Mouse (Mus musculus) hindbrain, embryonic 10.5 days (tissue): Measurements from ENCODE around the gene Meis1. TPM values are rescaled to one million over a fixed set of nuclear protein-coding genes. Genes with fewer than 3 reads are reported as not detected.

Experiments used
- DNase-seq: peaks from one replicate; pipeline ENCODE4 v3.0.0-alpha.2; 2017; ENCODE audit warnings: low spot score
- H3K27ac ChIP-seq: fragments of 300-500 bp; sonication (generic); 2 replicates; pipeline ENCODE4 v1.5.1; 2016; ENCODE audit warnings: mild to moderate bottlenecking, moderate library complexity
- H3K27me3 ChIP-seq: fragments of 300-500 bp; sonication (generic); 2 replicates; pipeline ENCODE4 v1.6.1; 2016; ENCODE audit warnings: mild to moderate bottlenecking; ENCODE audit not compliant: poor library complexity, insufficient read depth, severe bottlenecking
- H3K36me3 ChIP-seq: fragments of 300-500 bp; sonication (generic); 2 replicates; pipeline ENCODE4 v1.6.1; 2016; ENCODE audit warnings: mild to moderate bottlenecking, moderate library complexity
- H3K4me1 ChIP-seq: fragments of 300-500 bp; sonication (generic); replicated peaks from 2 replicates; pipeline ENCODE4 v1.6.1; 2016; ENCODE audit warnings: mild to moderate bottlenecking
- H3K4me3 ChIP-seq: fragments of 300-500 bp; sonication (generic); 2 replicates; pipeline ENCODE4 v1.5.1; 2016; ENCODE audit warnings: mild to moderate bottlenecking, moderate library complexity
- H3K9me3 ChIP-seq: fragments of 300-500 bp; sonication (generic); 2 replicates; pipeline ENCODE4 v1.6.1; 2016; ENCODE audit warnings: mild to moderate bottlenecking, moderate library complexity
- WGBS: fragments of 180-500 bp; shearing (Covaris S2); methylation state at CpG from one replicate; pipeline ENCODE4 v1.1.7; 2016; 5-methylcytosine and 5-hydroxymethylcytosine counted together
- polyA plus RNA-seq: library from polyadenylated mRNA; unstranded; fragments of >200 nt; fragmentation: Nextera tagmentation; extraction: Ambion mirVana; gene quantifications from 2 replicates; pipeline ENCODE4 v1.2.1, GENCODE M21; 2016

Gene Meis1
- polyA plus RNA-seq, 1 experiment from 2014 or later = 123 TPM

DNA sequence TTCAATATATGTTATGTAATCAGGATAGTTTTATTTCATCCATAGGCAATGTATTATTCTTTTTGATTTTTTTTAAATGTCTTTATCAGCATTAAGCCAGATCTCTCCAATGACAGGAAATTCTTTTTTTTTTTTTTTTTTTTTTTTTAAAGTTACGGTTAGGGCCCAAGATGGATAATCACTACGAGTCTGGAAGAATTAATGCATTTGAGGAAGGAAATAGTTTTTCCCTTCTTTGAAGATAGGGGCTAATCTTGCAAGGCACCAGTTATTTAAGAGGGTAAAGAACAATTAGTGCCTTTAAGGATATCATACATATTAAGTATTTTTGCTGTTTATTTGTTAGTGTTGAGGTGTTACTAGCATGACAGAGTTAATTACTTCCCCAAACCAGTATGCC lies 121.5 kb downstream of the Meis1 start:
- H3K4me3 ChIP-seq = no peak overlapping the region
- peaks cover 25% of the 10 kb centered on the region for H3K36me3 ChIP-seq
- no peak overlapping the region for H3K27ac ChIP-seq
- H3K27me3 ChIP-seq = no peaks in the 10 kb centered on the region
- no peak for DNase-seq
- no peaks in the 10 kb centered on the region for H3K9me3 ChIP-seq
- 87% methylated on average over 2 of the region's 2 CpGs for WGBS
- H3K4me1 ChIP-seq = peaks cover 7% of the 10 kb centered on the region; the same call in 1 of the 2 replicates

DNA sequence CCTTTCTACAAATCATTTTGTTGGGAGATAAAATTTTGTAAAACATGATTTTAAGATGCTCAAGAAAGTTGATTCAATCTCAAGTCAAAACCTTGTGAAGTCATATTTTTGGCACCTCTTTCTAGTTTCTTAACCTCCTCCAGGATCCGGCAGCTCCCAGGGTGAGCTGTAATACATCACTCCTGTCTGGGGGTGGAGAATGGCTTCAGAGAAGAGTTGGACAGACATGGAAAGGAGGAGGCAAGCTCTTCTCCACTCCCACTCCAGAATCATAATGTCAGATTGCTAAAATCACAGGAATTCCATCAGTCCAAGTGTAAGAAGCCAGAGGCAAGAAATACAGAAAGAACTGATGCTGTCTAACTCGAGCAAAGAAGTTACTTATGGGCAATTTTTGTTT lies 126.3 kb downstream of the Meis1 start:
- 60% methylated on average over 2 of the region's 2 CpGs for WGBS
- Histone ChIP-seq H3K27me3 (no peaks in the 10 kb centered on the region), H3K4me3 (no peak overlapping the region), H3K36me3 (peaks cover 25% of the 10 kb centered on the region), H3K27ac (no peak overlapping the region), H3K9me3 (no peaks in the 10 kb centered on the region), H3K4me1 (peaks cover 16% of the 10 kb centered on the region)
- no peak for DNase-seq

DNA sequence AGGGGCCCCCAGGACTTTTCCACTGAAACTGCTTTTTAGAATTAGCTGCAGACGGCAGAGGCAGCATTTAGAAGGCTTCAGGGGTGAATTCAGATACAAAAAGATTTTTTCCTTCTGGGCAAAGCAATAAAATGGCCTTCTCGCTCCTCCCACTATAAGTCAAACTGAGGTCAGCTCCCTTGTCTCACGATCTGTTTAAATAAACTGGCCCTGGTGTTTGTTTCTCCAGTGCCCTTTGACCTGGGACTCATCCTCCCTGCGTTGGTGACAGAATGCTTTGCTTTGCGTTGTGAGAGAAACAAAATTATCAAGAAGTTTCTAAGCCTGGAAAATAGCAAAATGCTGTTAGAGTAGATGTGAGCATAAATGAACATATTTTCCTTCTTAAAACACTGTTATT lies 129.6 kb downstream of the Meis1 start:
- H3K27me3 ChIP-seq = no peaks in the 10 kb centered on the region
- no peak overlapping the region for H3K27ac ChIP-seq
- DNase-seq = no peak
- H3K4me1 ChIP-seq = peaks cover 49% of the 10 kb centered on the region
- no peak overlapping the region for H3K4me3 ChIP-seq
- no peaks in the 10 kb centered on the region for H3K9me3 ChIP-seq
- WGBS = 6% methylated on average over 5 of the region's 5 CpGs
- H3K36me3 ChIP-seq = peaks cover 9% of the 10 kb centered on the region

DNA sequence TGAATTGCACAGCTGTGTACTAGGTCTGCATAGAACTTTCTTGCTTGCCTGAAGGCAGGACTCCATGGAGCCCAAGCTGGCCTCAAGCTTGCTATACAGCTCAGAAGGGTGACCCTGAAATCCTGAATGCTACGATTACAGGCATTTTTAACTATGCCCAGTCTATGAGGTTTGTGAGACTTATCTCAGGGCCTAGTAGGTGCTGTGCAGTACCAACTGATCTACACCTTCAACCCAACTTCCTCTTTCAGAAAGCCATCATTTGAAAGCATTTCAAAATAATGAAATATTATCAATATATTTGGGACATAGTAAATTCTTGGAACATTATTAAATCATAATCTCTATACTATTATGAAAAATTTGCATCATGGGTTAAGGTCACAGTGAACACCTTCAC lies 130.1 kb downstream of the Meis1 start:
- Histone ChIP-seq H3K9me3 (no peaks in the 10 kb centered on the region), H3K4me1 (peaks cover 54% of the 10 kb centered on the region), H3K4me3 (no peak overlapping the region), H3K27me3 (no peaks in the 10 kb centered on the region), H3K27ac (no peak overlapping the region), H3K36me3 (peaks cover 12% of the 10 kb centered on the region)
- DNase-seq = no peak
- WGBS = 73% methylated on average over 1 of the region's 1 CpGs

DNA sequence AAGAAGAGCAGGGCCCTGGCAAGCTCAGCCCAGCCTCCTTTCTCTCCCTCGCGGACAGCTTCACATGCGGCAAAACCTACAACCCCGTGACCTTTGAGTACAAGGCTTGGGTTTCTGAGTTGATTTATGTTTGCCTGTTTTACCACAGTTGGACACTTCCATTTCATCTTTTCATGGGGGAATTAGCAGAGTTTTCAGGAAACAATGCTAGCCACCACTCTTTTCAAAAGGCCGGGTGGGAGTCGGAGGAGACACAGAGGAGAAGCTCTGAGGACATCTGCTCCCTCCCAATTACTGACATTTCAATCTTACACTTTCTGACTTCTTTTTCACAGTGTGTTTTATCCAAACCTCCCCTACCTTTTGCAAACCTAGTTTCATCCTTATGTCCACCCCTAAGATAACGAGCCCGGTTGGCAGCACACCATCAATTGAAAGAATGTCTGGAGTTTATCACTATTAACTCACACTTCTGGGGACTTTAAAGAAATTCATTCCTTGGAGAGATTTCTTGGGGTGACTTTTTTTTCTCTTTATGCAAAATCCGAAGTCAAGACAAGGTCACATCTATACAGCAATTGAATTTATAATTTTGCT lies 133.0 kb downstream of the Meis1 start:
- peaks cover 82% of the 10 kb centered on the region for H3K4me1 ChIP-seq
- no peaks in the 10 kb centered on the region for H3K27me3 ChIP-seq
- H3K27ac ChIP-seq = peak overlapping the region; percentile 75

DNA sequence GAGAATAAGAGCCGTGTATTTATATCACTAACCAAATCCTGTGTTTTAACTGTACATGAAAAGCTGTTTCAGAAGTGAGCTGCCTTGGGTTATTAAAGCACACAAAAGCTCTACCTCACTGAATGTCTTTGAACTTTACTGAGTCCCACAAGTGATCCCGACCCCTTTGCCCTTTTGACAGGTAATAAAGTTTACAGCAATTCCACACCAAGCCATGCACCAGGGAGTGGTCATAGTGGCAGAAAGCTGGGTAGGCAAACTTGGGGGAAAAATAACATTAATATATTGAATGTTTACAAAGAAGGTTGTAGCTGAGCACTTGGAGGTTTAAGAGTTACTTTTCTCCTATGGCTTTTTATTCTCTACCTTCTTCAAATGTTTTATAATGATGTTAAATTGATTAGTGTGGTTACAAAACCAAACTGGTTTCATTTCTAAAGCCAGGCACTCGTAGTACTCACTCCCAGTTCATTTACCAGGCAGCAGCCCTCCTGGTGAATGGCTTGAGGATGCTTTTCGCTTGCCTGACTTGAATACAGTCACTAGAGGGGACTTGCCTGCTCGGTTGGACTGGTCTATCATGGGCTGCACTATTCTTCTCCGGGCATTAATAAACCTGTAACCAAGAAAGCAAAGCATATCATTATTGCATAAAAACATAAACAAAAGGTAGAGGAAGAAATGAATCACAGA lies 133.6 kb downstream of the Meis1 start:
- Histone ChIP-seq H3K27ac (peak overlapping the region; percentile 75), H3K36me3 (peaks cover 17% of the 10 kb centered on the region), H3K9me3 (no peaks in the 10 kb centered on the region), H3K4me1 (peaks cover 89% of the 10 kb centered on the region), H3K27me3 (no peaks in the 10 kb centered on the region), H3K4me3 (peak overlapping the region; percentile 28)
- 31% methylated on average over 6 of the region's 6 CpGs for WGBS
- no peak for DNase-seq

More for the DNA sequence above, 133.0 kb downstream of the Meis1 start:
- WGBS = 8% methylated on average over 9 of the region's 9 CpGs
- peak overlapping the region; percentile 28 for H3K4me3 ChIP-seq
- H3K36me3 ChIP-seq = peaks cover 16% of the 10 kb centered on the region
- DNase-seq = peak; percentile 53
- no peaks in the 10 kb centered on the region for H3K9me3 ChIP-seq

DNA sequence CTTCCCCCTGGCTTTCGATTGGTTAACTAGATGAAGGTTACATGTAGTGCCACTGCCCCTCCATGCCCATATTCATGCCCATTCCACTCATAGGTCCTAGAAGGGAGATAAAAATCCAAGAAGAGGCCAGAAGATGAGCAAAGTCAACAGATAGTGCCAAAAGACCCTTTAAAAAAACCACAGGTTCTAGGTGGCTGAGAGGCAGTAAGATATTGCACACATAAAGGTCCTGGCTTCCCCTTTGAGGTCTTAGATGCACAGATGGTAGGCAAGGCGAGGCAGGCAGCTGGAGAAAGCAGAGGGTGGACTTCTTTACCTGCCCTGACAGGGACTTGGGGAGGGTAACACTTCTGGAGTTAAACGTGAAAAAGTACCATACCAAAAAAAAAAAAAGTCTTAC lies 134.8 kb downstream of the Meis1 start:
- Histone ChIP-seq H3K4me1 (peaks cover 92% of the 10 kb centered on the region), H3K4me3 (no peak overlapping the region), H3K36me3 (peaks cover 17% of the 10 kb centered on the region), H3K9me3 (no peaks in the 10 kb centered on the region), H3K27ac (peak overlapping the region; percentile 78), H3K27me3 (no peaks in the 10 kb centered on the region)
- DNase-seq = no peak
- 52% methylated on average over 3 of the region's 3 CpGs for WGBS

DNA sequence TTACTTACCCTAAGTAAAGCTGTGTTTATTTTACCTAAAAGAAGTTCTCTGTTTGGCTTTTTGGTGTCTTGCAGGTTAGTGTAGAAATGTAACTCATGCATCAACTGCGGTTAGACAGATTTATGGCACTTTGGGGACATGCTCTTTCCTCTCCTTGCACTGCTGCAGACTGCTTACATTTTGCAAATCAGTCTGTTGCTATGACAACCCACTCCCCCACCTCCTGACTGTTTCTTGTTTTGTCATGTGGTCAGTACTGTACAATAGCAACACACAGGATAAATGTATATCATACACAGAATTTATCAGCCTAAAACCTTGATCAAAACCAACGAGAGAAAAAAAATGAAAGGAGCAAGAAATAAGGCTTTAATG lies 135.3 kb downstream of the Meis1 start:
- peak overlapping the region; percentile 78 for H3K27ac ChIP-seq
- H3K9me3 ChIP-seq = no peaks in the 10 kb centered on the region
- no peak for DNase-seq
- H3K4me3 ChIP-seq = no peak overlapping the region
- WGBS = 36% methylated on average over 2 of the region's 2 CpGs
- no peaks in the 10 kb centered on the region for H3K27me3 ChIP-seq
- peaks cover 93% of the 10 kb centered on the region for H3K4me1 ChIP-seq
- H3K36me3 ChIP-seq = peaks cover 17% of the 10 kb centered on the region

DNA sequence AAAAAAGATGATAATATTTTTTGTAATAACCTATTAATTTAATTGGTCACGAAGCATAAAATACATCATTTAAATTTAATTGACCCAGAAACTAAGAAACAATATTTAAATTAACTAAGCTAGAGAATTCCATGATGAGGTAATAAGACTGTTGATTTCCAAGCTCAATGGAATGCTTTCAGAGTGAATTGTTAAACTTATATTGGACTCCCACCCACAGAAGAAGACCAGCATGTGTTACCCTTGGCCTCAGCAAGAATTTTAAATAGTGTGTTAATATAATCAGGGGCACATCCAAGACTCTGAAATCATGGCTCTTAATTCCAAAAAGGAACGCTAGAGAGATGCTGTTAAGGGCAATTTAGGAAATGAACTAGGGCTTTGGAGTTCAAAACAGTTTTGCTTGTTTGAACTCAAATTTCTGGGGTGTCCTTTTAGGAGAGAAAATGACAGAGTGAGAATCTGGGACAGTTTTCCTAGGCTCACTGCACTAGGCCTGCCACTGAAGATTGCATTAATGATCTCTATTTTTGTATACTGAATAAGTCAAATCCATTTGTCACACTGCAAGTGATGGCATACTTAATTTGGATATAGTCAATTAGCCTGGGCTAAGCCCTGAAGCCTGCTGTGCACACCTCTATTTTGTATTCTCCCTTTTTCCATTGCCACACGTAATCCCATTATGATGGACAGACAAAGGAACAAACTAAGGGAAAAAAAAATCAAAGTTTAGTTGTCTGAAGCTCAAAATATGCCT lies 135.9 kb downstream of the Meis1 start:
- H3K4me3 ChIP-seq = no peak overlapping the region
- peak overlapping the region; percentile 78 for H3K27ac ChIP-seq
- H3K9me3 ChIP-seq = no peaks in the 10 kb centered on the region
- peaks cover 91% of the 10 kb centered on the region for H3K4me1 ChIP-seq
- no peaks in the 10 kb centered on the region for H3K27me3 ChIP-seq
- H3K36me3 ChIP-seq = peaks cover 17% of the 10 kb centered on the region
- DNase-seq = no peak
- WGBS = 48% methylated on average over 3 of the region's 3 CpGs

DNA sequence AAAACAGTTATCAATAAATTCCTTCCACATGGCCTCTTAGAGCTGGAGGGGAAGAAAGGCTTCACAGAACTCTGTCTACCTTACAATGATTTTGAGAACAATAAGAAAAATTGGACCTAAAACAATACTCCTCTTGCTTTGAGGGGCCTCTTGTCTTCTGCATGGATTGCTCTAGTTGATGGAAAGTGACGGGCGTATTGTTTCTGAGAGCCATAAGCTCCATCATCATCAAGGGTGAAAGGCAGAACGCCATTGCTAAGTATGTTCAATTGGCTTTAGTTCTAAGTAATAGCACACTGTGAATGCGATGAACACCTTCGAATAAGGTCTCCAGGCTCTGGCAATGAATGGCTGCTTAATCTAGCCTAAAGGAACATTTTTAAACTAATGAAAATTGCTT lies 136.5 kb downstream of the Meis1 start:
- H3K27me3 ChIP-seq = no peaks in the 10 kb centered on the region
- DNase-seq = no peak
- peaks cover 17% of the 10 kb centered on the region for H3K36me3 ChIP-seq
- no peak overlapping the region for H3K4me3 ChIP-seq
- 57% methylated on average over 5 of the region's 5 CpGs for WGBS
- H3K9me3 ChIP-seq = no peaks in the 10 kb centered on the region
- peaks cover 89% of the 10 kb centered on the region for H3K4me1 ChIP-seq
- peak overlapping the region; percentile 80 for H3K27ac ChIP-seq

DNA sequence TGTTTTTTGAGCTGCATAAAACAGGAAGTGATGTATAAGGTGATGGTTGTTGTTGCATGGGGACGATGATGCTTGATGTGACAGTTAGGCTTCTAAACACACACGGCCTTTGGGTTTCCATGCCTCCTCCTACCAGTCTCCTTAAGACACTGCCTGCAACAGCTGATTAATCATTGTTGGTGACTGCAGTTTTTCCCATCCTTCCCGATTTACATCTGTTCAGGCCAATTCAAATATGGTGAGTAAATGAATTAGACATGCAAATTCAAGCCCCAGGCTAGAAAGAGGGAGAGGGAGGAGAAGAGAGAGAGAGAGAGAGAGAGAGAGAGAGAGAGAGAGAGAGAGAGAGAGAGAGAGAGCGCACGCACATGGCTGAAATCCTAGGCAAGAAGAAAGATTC lies 138.0 kb downstream of the Meis1 start:
- H3K36me3 ChIP-seq = peaks cover 17% of the 10 kb centered on the region
- DNase-seq = no peak
- H3K27me3 ChIP-seq = peaks cover 10% of the 10 kb centered on the region; the same call in 1 of the 2 replicates
- WGBS = 55% methylated on average over 5 of the region's 5 CpGs
- H3K4me3 ChIP-seq = no peak overlapping the region
- H3K27ac ChIP-seq = peak overlapping the region; percentile 17; the same call in 1 of the 2 replicates
- H3K9me3 ChIP-seq = no peaks in the 10 kb centered on the region
- peaks cover 89% of the 10 kb centered on the region for H3K4me1 ChIP-seq

DNA sequence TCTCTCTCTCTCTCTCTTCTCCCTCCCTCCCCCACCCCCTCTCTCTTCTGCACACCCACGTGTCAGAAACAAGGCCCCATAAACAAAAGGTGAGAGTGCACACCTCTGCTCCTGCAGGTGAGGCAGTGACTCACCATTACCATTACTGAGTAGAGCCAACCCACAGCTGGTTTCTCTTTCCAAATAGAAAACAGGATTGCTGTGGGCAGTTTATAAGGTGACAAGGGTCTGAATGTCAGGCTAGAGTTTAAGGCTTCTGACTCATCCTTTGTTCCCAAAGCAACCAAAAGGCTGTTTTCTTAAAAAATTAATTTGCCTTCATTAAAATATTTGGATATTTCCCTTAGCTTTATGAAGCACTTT lies 139.3 kb downstream of the Meis1 start:
- H3K27ac ChIP-seq = peak overlapping the region; percentile 90

More for the DNA sequence above, 139.3 kb downstream of the Meis1 start:
- 0% methylated on average over 1 of the region's 1 CpGs for WGBS
- DNase-seq = no peak
- Histone ChIP-seq H3K4me3 (peak overlapping the region; percentile 60), H3K36me3 (peaks cover 17% of the 10 kb centered on the region), H3K4me1 (peaks cover 89% of the 10 kb centered on the region), H3K9me3 (no peaks in the 10 kb centered on the region), H3K27me3 (peaks cover 22% of the 10 kb centered on the region)
